Mouse (Mus musculus): ENCODE data around the gene Snx17. TPM values are rescaled to one million over a fixed set of nuclear protein-coding genes. Genes with fewer than 3 reads are reported as not detected.

Gene Snx17
- 128 and 140 TPM in 2 replicates for polyA plus RNA-seq (2016; fragmentation: Nextera tagmentation; extraction: Ambion mirVana)

GRCm38 (mm10) chr5:31192939-31193630, at the start of gene Snx17, which contains the start of gene Eif2b4:
Snx17 (plus strand) TSS chr5:31193227.
Eif2b4 (minus strand) TSS chr5:31193430.
- Histone ChIP-seq H3K9me3 (replicated peaks) (no peaks in the 10 kb centered on the region), H3K4me1 (peaks cover 20% of the 10 kb centered on the region), H3K27me3 (ENCODE audit: low read depth, poor library complexity, severe bottlenecking) (no peaks in the 10 kb centered on the region), H3K27ac (peak within 1 kb of the TSS; percentile 91), H3K36me3 (peaks cover 74% of the 10 kb centered on the region), H3K4me3 (peak within 1 kb of the TSS; percentile 89)
- peak; percentile 100 for DNase-seq (ENCODE audit: low spot score)
- under 1% methylated on average over 48 of the region's 48 CpGs for WGBS

DNA sequence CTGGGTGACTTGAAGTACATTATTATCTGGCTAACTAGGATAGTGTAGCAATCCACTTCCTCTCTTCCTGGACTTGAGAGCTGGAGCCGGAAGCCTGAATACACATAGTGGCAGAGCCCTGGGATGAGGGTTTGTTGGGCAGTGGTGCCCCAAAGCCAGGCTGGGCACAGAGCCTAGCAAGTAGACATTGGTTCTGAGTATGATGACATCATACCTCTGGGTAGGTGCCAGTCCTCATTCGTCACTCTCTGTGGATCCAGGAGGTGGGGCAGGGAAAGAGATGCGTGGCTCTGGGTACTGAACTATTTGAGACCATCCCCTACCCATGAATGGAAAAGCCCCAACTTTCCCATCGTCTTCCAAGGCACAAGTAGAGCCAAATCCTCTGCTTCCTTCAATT, 43.2 kb upstream of the Snx17 start:
- peaks cover 35% of the 10 kb centered on the region for H3K36me3 ChIP-seq
- no peaks in the 10 kb centered on the region for H3K9me3 ChIP-seq (replicated peaks)
- H3K27ac ChIP-seq: no peak overlapping the region
- no peak for DNase-seq (ENCODE audit: low spot score)
- no peak overlapping the region for H3K4me3 ChIP-seq
- WGBS: 86% methylated on average over 4 of the region's 4 CpGs
- H3K4me1 ChIP-seq: peaks cover 10% of the 10 kb centered on the region
- no peaks in the 10 kb centered on the region for H3K27me3 ChIP-seq (ENCODE audit: low read depth, poor library complexity, severe bottlenecking)

GRCm38 (mm10) chr5:31151746-31152145, 41.3 kb upstream of the Snx17 start:
- H3K27ac ChIP-seq: no peak overlapping the region
- H3K9me3 ChIP-seq (replicated peaks): no peaks in the 10 kb centered on the region
- no peak overlapping the region for H3K4me3 ChIP-seq
- no peak for DNase-seq (ENCODE audit: low spot score)
- H3K4me1 ChIP-seq: peaks cover 13% of the 10 kb centered on the region
- WGBS: 88% methylated on average over 3 of the region's 3 CpGs
- peaks cover 37% of the 10 kb centered on the region for H3K36me3 ChIP-seq
- H3K27me3 ChIP-seq (ENCODE audit: low read depth, poor library complexity, severe bottlenecking): no peaks in the 10 kb centered on the region

- H3K9me3 ChIP-seq (replicated peaks): no peaks in the 10 kb centered on the region
- H3K27ac ChIP-seq: peak overlapping the region; percentile 86
- DNase-seq (ENCODE audit: low spot score): no peak
- 41% methylated on average over 6 of the region's 6 CpGs for WGBS
- peak overlapping the region; percentile 68 for H3K4me3 ChIP-seq
- H3K27me3 ChIP-seq (ENCODE audit: low read depth, poor library complexity, severe bottlenecking): no peaks in the 10 kb centered on the region
- peaks cover 52% of the 10 kb centered on the region for H3K36me3 ChIP-seq
- peaks cover 13% of the 10 kb centered on the region for H3K4me1 ChIP-seq
Measured at GRCm38 (mm10) chr5:31153516-31154151, 39.4 kb upstream of the Snx17 start.

DNA sequence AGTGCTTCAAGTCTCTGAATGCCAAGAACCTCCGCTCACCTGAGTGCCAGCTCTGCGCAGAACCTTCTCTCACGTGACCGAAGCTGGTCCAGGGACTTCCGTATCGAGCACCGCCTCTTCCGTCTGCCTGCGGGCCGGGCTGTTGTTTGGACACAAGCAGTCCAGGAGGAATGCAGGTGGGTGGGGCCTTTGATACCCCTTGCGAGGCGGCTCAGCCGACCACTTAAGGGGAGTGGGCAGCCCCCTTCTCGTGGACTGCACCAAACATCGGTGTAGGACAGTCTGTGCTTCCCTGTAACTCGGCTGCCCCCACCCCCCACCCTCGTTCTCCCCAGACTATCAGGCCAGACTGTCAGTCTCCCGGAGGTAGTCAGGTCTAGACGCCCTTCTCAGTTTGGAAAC, 38.9 kb upstream of the Snx17 start, which contains the start of gene Mpv17:
TSS of gene Mpv17 (minus strand) at position 100 of the 402 bp plus-strand sequence.
- no peaks in the 10 kb centered on the region for H3K27me3 ChIP-seq (ENCODE audit: low read depth, poor library complexity, severe bottlenecking)
- WGBS: under 1% methylated on average over 19 of the region's 19 CpGs
- peak; percentile 87 for DNase-seq (ENCODE audit: low spot score)
- H3K36me3 ChIP-seq: peaks cover 54% of the 10 kb centered on the region
- H3K27ac ChIP-seq: peak within 1 kb of the TSS; percentile 86
- H3K4me3 ChIP-seq: peak within 1 kb of the TSS; percentile 68
- H3K4me1 ChIP-seq: peaks cover 13% of the 10 kb centered on the region
- H3K9me3 ChIP-seq (replicated peaks): no peaks in the 10 kb centered on the region

- Histone ChIP-seq H3K4me3 (no peak overlapping the region), H3K4me1 (no peaks in the 10 kb centered on the region), H3K9me3 (replicated peaks) (no peaks in the 10 kb centered on the region), H3K27me3 (ENCODE audit: low read depth, poor library complexity, severe bottlenecking) (no peaks in the 10 kb centered on the region), H3K27ac (no peak overlapping the region), H3K36me3 (peaks cover 100% of the 10 kb centered on the region)
- no peak for DNase-seq (ENCODE audit: low spot score)
Measured at GRCm38 (mm10) chr5:31162462-31162861, 30.6 kb upstream of the Snx17 start.

GRCm38 (mm10) chr5:31164878-31165277, 28.1 kb upstream of the Snx17 start:
- Histone ChIP-seq H3K4me3 (no peak overlapping the region), H3K9me3 (replicated peaks) (no peaks in the 10 kb centered on the region), H3K4me1 (no peaks in the 10 kb centered on the region), H3K36me3 (peaks cover 100% of the 10 kb centered on the region), H3K27me3 (ENCODE audit: low read depth, poor library complexity, severe bottlenecking) (no peaks in the 10 kb centered on the region), H3K27ac (no peak overlapping the region)
- WGBS: 90% methylated on average over 1 of the region's 1 CpGs
- DNase-seq (ENCODE audit: low spot score): no peak

DNA sequence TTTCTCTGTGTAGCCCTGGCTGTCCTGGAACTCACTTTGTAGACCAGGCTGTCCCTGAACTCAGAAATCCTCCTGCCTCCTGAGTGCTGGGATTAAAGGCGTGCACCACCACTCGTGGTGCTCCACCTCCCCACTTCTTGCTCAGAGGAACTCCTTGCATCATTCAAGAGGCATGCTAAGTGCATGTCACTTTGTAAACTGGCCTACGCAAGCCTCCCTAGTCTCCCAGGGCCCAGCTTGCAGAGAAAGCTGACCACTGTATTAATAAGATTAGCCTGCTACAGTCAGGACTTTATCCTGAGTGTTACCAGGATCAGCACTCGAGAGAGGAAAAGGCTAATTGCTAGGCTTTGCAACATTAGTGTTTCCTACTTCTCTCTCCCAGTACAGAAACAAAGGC, 24.4 kb upstream of the Snx17 start:
- Histone ChIP-seq H3K27ac (no peak overlapping the region), H3K36me3 (peaks cover 97% of the 10 kb centered on the region), H3K9me3 (replicated peaks) (no peaks in the 10 kb centered on the region), H3K4me1 (no peaks in the 10 kb centered on the region), H3K4me3 (no peak overlapping the region), H3K27me3 (ENCODE audit: low read depth, poor library complexity, severe bottlenecking) (no peaks in the 10 kb centered on the region)
- 93% methylated on average over 4 of the region's 4 CpGs for WGBS
- no peak for DNase-seq (ENCODE audit: low spot score)

- DNase-seq (ENCODE audit: low spot score): peak; percentile 59
- Histone ChIP-seq H3K27ac (peak overlapping the region; percentile 92), H3K36me3 (peaks cover 33% of the 10 kb centered on the region), H3K4me1 (peaks cover 9% of the 10 kb centered on the region), H3K27me3 (ENCODE audit: low read depth, poor library complexity, severe bottlenecking) (no peaks in the 10 kb centered on the region), H3K4me3 (peak overlapping the region; percentile 92), H3K9me3 (replicated peaks) (no peaks in the 10 kb centered on the region)
- WGBS: under 1% methylated on average over 25 of the region's 25 CpGs
Measured at GRCm38 (mm10) chr5:31179301-31179765, 13.7 kb upstream of the Snx17 start.

DNA sequence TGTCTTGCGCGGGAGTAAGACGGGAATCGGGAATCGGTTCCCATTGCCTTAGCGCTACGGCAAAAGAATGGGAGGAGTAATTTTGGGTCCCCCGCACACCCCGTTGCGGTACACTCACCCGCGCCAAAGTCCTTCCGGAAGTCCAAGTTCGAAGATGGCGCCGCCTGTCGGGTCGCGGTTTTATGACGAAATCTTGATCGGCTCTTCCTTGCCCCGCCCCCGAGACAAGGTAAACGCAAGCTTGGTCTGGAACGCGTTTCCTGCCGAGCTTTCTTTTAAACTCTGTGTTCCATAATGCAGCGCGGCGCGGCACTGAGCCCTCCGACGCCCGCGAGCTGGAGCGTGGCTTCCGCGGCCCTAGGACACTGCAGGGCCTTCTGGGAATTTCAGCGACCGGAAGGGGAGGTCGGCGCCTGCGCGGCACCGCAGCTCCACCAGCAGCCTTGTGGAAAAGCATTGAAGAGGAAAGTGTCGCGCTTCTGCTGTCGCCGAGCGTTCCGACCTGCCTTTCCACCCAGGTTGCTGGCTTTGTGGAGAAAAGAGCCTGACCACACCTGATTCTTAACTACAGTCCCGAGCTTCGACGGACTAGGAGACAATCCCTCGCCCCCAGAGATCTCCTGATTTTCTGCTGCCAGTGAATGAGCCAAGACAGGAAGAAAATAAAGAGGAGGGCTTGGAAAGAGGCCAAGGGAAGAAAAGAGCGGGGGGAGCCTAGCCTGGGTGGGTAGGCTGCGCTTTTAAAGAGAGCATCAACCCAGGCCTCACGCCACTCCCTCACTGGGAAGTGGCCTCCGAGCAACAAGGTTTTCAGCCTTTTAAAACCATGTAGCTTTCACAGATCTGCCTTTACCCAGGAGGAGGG, 13.0 kb upstream of the Snx17 start, which contains the start of the genes Gm29609 and Gtf3c2:
TSS of gene Gm29609 (minus strand) at position 146 of the 865 bp plus-strand sequence.
TSS of gene Gtf3c2 (minus strand) at position 379 of the 865 bp plus-strand sequence.
- peak within 1 kb of the TSS; percentile 92 for H3K4me3 ChIP-seq
- H3K27me3 ChIP-seq (ENCODE audit: low read depth, poor library complexity, severe bottlenecking): no peaks in the 10 kb centered on the region
- no peaks in the 10 kb centered on the region for H3K9me3 ChIP-seq (replicated peaks)
- peaks cover 27% of the 10 kb centered on the region for H3K36me3 ChIP-seq
- WGBS: under 1% methylated on average over 59 of the region's 59 CpGs
- H3K4me1 ChIP-seq: peaks cover 9% of the 10 kb centered on the region
- peak; percentile 93 for DNase-seq (ENCODE audit: low spot score)
- H3K27ac ChIP-seq: peak within 1 kb of the TSS; percentile 92

- no peaks in the 10 kb centered on the region for H3K27me3 ChIP-seq (ENCODE audit: low read depth, poor library complexity, severe bottlenecking)
- peak overlapping the region; percentile 92; the same call in 1 of the 2 replicates for H3K4me3 ChIP-seq
- WGBS: 92% methylated on average over 9 of the region's 9 CpGs
- DNase-seq (ENCODE audit: low spot score): no peak
- peaks cover 9% of the 10 kb centered on the region for H3K4me1 ChIP-seq
- no peak overlapping the region for H3K27ac ChIP-seq
- no peaks in the 10 kb centered on the region for H3K9me3 ChIP-seq (replicated peaks)
- H3K36me3 ChIP-seq: peaks cover 19% of the 10 kb centered on the region
Measured at GRCm38 (mm10) chr5:31181183-31181770, 11.8 kb upstream of the Snx17 start.

GRCm38 (mm10) chr5:31183678-31184077, 9.3 kb upstream of the Snx17 start:
- Histone ChIP-seq H3K4me3 (no peak overlapping the region), H3K9me3 (replicated peaks) (no peaks in the 10 kb centered on the region), H3K27ac (no peak overlapping the region), H3K36me3 (peaks cover 20% of the 10 kb centered on the region), H3K27me3 (ENCODE audit: low read depth, poor library complexity, severe bottlenecking) (no peaks in the 10 kb centered on the region), H3K4me1 (peaks cover 7% of the 10 kb centered on the region)
- DNase-seq (ENCODE audit: low spot score): no peak
- WGBS: 62% methylated on average over 4 of the region's 4 CpGs

Data from limb, embryonic 10.5 days (tissue).